Mouse (Mus musculus): ENCODE measurements around the gene Cenpa.

- TF ChIP-seq CTCF (conservative IDR thresholded peaks at IDR 0.05; ENCODE audit: insufficient read depth, insufficient read length, low read depth, low read length), result no peak
- no peak for TF ChIP-seq POLR2A (IDR thresholded peaks at IDR 0.05; ENCODE audit: low read depth, low read length)
Measured at GRCm38 (mm10) chr5:30625379-30625778, 41.2 kb upstream of the Cenpa start.

All from kidney, adult 2 months (tissue).